Mouse (Mus musculus) layer of hippocampus, adult 9-10 months (tissue): ENCODE data around the gene Lrrc4.

Source experiments
- DNase-seq: peaks from one replicate; pipeline ENCODE4 v3.0.0; 2022; ENCODE audit warnings: low spot score

Lrrc4 gene

GRCm38 (mm10) chr6:28825894-28826293 lies 5.7 kb downstream of the Lrrc4 start:
- no peak for DNase-seq

- no peak for DNase-seq
Observed at GRCm38 (mm10) chr6:28823802-28824201, 7.7 kb downstream of the Lrrc4 start.

GRCm38 (mm10) chr6:28823375-28823774 lies 8.2 kb downstream of the Lrrc4 start:
- no peak for DNase-seq

DNA sequence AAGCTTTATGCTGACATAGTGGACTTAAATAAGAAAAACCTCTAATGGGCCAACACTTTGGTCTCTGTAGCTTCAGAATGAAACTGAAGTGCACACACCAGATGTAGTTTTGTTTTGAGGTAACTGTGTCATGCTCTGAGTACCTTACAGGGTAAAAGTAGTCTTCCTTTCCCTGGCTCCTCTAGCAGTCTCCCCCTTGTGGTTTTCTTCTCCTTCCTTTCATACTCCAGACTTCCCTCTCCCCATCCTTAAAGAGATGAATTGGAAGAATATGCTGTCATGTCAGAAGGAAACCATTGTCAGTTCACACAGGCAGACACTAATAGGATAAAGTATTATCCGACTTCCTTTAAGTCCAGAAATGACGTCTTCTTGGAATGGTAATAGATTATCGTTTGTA lies 9.3 kb downstream of the Lrrc4 start:
- no peak for DNase-seq

DNA sequence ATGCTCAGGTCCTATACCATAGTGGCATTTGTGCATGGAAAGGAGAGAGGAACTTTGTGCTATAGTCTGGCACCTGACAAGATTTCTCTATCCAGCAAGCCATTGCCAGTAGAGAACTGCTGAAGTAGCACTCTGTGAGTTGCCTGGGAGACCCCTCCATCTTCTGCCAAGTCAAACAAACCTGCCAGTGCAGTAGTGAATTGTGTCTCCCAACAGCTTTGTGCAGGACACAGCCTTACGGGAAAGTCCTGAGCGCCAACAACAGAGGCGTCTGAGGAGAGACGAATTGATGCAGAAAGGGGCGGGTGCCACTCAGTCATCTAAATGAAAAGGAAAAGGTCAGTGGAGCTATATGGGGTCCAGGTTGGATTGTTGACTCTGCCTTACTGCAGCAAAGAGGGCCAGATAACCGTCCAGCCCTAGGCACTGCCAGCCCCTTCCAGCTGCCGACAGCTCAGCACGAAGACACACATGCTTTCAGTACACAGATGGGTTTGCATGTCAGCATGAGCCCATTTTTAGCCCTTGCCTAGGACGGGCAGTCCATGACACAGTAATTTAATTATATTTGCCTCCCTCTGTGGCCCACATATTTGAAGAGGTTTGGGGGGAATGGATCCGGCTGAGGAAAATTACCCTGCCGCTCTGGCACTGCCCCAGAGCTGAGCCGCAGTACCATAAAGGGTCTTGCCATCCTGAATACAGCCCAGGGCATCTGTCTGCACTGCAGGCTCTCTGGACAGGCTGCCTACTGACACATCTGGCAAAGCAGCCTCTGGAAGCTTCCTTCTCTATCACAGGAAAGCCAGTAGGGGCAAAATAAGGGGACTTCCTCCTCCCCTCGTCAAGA lies 11.8 kb downstream of the Lrrc4 start:
- no peak for DNase-seq

- no peak for DNase-seq
Observed at GRCm38 (mm10) chr6:28817039-28817438, 14.5 kb downstream of the Lrrc4 start.

GRCm38 (mm10) chr6:28814895-28815294 lies 16.7 kb downstream of the Lrrc4 start:
- no peak for DNase-seq

- no peak for DNase-seq
Observed at GRCm38 (mm10) chr6:28813057-28813456, 18.5 kb downstream of the Lrrc4 start.

- DNase-seq: no peak
Observed at GRCm38 (mm10) chr6:28804751-28805150, 26.8 kb downstream of the Lrrc4 start.

DNA sequence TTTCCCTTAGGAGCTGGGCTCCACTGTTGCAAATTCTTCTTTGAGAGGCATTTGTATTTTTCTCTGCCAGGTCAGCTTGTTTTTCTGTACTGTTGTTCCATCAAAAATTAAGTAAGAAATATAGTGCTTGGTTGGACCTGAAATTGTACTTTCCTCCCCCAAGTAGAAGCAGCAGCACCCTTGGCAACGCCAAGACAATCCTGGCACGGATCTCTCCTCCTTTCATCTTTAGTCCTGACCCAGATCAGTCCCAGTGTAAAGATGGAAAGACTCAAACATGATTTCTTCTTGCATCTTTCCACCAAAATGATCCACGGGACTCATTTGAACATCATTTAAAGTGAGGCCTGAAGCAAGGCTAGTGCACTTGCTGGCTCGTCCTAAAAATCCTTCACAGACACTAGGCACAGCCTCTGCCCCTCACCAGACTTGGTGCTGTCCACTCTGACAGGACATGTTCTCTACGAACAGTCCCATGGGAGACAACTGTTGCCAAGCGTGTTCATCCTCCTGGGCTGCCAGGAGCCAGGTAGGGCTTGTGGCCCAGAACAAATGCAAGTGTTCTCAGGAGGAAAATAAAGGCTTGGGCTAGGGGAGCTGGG lies 27.8 kb downstream of the Lrrc4 start:
- DNase-seq: no peak

GRCm38 (mm10) chr6:28800976-28801375 lies 30.6 kb downstream of the Lrrc4 start:
- DNase-seq: no peak

- DNase-seq: no peak
Observed at GRCm38 (mm10) chr6:28799818-28800217, 31.7 kb downstream of the Lrrc4 start.

DNA sequence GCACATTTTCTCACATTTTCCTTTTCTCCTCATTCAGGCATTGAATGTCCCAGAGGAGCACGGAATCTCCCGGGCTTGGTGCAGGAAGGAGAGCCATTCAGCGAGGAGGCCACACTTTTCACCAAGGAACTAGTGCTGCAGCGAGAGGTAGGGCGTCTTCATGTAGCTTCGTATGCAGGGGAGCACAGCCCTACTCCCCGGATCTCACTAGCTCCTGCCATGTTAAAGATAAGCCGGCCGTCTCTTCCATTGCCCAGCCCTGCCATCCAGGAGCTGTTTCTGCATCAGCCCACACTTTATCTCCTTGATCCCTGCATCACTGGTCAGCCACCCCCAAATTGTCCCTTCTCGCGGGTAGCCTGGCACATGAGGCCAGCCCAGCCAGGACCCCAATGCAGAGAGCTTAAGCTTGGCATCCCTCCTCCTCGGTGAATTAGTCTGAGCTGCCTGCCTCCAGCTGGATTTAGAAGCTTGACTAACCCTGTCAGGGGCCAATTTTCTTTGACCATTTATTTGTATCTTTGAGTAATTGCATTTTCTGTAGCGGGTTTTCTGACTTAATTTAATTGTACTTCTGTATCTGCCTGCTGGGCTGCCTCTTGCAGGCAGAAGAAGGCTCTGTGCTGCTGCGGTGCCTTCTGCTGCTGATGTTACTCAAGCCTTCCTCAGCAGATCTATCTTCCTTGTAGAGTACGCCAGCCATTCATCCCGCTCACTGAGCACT lies 35.6 kb downstream of the Lrrc4 start:
- DNase-seq: no peak

GRCm38 (mm10) chr6:28795380-28795779 lies 36.2 kb downstream of the Lrrc4 start:
- DNase-seq: no peak

DNA sequence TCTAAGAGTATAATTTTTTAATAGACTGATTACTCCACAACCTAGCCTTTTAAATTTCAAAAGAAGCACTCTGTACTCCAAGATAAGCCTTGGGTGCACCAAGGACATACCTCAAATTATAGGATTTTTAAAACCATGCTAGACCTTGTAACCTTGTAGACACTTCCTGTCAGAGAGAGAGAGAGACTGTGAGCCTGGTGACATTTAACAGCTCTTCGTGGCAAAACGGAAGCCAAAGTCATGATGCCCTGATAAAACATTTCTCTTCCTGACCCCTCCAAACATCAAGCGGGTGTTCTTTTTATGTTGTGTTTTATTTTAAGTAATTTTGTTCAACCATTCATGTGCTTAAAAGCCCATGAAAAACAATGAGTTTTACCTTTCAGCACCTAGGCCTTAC lies 39.7 kb downstream of the Lrrc4 start:
- no peak for DNase-seq

- no peak for DNase-seq
Observed at GRCm38 (mm10) chr6:28791183-28791582, 40.4 kb downstream of the Lrrc4 start.

- no peak for DNase-seq
Observed at GRCm38 (mm10) chr6:28789685-28790084, 41.9 kb downstream of the Lrrc4 start.

DNA sequence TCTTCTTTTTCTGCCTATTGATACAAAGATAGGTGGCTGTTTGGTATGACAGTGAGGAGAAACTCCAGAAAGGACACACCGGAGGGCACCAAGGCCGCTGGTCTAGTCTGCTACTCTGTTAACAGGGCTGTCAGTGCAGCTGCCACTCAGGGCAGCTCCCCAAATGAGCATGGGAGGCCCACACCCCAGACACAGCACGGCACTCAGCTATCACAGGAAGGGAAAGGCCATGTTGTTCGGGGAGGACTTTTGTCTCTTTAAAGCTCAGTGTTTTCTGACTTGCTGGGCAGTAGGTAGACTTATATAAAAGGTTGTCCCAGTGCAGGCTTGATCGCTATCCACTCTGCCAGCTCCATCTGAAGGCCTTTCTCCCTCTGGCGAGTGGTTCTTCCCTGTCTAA lies 44.4 kb downstream of the Lrrc4 start:
- DNase-seq: no peak

DNA sequence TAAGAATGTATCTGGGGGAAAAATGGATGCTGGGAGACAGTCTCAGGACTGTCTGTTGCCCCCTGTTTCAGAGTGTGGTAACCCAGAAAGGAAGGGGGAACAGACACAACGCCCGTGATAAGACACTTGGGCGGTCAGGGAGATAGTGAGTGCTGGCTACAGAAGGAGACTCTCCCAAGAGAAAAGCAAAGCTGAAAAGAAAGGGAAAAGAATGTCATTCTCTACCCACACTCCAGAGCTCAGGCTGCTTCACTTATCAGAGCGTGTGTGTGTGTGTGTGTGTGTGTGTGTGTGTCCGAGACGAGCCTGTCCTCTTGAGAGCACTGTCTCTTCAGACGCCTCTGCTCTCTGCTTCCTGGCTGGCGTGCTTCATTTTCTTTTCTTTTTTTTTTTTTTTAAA lies 45.8 kb downstream of the Lrrc4 start:
- DNase-seq: no peak

DNA sequence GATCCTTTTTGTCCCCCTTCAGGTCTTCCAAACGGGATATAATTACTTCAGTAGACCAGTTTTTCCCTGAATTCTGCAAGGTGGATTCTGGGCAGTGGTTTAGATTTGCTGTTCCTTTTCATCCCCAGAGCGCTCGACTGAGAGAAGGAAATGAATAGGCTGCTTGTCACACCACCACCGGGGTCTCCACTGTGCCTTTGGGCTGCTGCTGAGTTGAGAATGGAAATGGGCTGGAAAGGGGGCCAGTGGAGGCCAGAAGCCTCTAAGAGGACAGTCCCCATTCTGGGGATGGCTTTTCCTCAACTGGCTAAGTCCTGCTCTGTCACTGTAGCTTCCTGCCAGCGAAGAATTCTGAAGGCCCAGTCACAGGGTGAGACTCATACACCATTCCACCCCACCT lies 47.6 kb downstream of the Lrrc4 start:
- DNase-seq: no peak

DNA sequence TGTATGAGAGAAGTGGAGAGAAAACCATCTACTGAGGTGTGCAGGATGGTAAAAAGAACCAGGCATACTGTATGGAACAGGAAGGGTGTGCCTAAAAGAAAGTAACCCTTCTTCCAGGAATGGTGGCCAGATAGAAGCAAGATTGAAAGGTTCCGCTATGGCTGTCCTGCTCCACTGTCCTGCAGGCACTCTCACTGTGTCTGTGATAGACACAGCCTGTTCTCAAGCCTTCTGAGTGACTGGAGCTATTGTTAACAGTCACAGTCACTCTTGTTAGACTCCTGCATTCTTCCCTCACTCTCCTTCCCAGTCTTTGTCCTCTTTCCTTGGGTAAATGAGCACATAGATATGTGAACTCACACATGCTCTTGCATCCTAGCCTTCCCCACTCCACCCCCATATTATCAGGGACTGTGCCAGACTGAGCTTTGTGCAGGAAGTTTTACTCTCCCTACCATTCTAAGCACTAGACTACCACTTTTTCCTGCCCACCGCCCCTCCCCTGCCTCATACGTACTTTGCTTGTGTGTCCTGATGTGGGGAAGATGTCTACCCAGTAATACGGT lies 48.4 kb downstream of the Lrrc4 start:
- no peak for DNase-seq

DNA sequence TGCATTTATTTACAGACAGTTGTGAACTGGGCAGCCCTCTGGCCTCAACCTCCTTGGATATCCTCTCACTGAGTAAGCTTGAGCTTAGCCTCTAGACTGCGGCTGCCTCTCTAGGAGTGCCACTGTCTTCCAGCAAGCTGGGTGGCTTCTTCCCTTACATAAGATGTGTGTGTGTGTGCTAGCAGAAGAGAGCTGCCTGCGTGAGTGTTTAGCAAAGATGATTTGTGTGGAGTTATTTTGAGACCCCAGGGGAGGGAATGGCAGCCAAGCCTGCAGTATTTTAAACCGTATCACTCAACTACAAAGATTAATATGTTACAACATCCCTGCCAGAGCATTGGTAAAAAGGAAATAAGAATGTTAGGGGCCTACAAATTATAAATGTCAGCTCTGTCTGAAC lies 49.9 kb downstream of the Lrrc4 start:
- no peak for DNase-seq

GRCm38 (mm10) chr6:28771331-28771730 lies 60.2 kb downstream of the Lrrc4 start:
- DNase-seq: no peak
